Mouse (Mus musculus) MEL-GATA-1-ER (cell line): Measurements from ENCODE around the gene Npc2.
A peak's percentile ranks its signal among the peaks of the same experiment; 100 is the strongest.

Source experiments
- DNase-seq: peaks from one replicate; pipeline ENCODE4 v3.0.0-alpha.2; 2012; ENCODE audit warnings: low read depth; ENCODE audit errors: extremely low read depth

Gene Npc2

GRCm38 (mm10) chr12:84772726-84773441 lies at the start of gene Npc2, which contains the start of gene Isca2:
Gene Npc2, minus strand, starts transcription at chr12:84773152.
Gene Isca2, plus strand, starts transcription at chr12:84773251.
- peak; percentile 99 for DNase-seq

GRCm38 (mm10) chr12:84819236-84820168 lies 46.5 kb upstream of the Npc2 start:
- peak; percentile 87 for DNase-seq

- DNase-seq, result peak; percentile 7
Measured at GRCm38 (mm10) chr12:84818496-84818895, 45.5 kb upstream of the Npc2 start.

DNA sequence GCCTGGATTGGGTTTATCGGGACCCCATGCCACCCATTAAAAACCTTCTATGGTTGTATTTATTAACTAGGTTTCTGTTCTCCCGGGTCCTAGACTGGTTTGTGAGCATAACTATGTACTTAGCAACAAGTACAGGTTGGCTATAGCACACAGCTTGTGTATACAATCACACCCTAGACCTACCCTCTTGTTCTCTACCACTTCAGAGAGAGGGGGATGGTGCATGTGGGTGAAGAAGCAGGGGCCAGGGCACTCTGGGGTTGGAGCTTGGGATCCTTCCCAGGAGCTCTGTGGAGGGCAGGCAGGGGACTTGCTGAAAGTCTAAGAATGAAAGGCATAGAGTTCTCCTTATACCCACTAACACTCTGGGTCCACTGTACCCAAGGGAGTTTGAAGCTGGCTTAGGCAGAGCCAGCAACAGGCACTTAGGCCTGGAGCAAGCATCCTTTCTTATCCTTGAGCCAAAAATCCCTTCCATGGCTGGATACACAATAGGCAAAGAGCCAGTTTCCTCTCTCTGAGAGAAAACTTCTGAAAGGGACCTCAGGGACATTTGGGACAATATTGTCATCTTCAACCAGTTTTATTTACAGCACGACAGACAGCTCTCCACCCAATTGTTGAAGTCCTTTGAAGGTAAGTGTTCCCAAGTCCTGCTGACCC lies 41.8 kb upstream of the Npc2 start:
- DNase-seq, result no peak

GRCm38 (mm10) chr12:84813773-84814172 lies 40.8 kb upstream of the Npc2 start:
- DNase-seq, result no peak

GRCm38 (mm10) chr12:84812004-84812403 lies 39.1 kb upstream of the Npc2 start:
- no peak for DNase-seq

GRCm38 (mm10) chr12:84811510-84811909 lies 38.6 kb upstream of the Npc2 start:
- no peak for DNase-seq

DNA sequence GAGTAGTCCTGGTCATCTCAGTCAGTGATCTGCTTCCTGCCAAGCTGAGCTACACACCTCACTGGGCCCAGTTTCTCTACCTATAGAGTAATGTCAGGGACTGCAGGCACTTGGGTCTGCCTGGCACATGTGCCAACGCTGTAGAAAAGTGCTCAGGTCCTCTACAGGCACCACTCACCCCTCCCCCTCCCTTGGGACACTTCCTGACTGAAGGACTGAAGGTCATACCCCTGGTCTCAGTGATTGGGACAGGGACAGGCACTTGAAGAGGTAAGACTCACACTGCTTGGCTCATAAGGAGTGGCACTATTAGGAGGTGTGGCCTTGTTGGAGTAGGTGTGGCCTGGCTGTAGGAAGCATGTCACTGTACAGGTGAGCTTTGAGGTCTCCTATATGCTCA lies 37.9 kb upstream of the Npc2 start:
- no peak for DNase-seq

GRCm38 (mm10) chr12:84809033-84809432 lies 36.1 kb upstream of the Npc2 start:
- DNase-seq, result no peak

DNA sequence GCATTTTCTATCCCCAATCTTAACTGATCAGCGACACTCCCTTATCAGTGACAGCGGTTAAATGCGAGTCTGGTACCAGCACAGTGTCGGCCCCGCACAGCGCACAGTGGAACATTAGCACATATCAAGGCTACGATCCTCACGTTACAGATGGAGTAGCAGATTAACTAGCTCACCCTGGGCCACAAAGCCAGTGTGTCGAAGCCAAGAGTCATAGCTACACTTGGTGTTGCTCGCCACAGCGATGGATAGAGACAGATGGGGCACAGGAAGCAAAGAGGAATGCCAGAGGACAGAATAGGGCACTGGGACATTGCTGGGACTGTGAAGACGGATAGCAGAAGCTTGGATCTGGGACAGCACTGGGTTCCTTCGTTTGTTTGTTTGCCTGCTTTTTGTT lies 34.4 kb upstream of the Npc2 start:
- no peak for DNase-seq

- DNase-seq, result no peak
Measured at GRCm38 (mm10) chr12:84806726-84807125, 33.8 kb upstream of the Npc2 start.

- no peak for DNase-seq
Measured at GRCm38 (mm10) chr12:84806010-84806409, 33.1 kb upstream of the Npc2 start.

- DNase-seq, result no peak
Measured at GRCm38 (mm10) chr12:84805228-84805842, 32.4 kb upstream of the Npc2 start.

DNA sequence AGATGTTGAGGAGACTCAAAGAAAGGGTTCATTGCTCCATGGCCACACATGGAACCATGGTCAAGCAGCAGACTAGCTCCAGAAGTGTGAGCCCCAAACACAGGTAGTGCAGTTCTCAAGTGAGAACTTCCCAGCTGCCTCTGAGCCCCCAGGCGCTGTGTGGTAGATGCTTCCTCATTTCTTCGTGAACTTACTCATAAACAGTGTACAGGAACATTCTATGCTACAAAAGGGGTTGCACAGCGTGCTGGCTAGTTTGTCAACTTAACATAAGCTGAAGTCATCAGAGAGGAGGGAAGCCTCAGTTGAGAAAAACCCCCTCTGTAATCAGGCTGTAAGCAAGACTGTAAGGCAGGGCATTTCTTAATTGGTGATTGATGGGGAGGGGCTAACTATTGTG lies 29.7 kb upstream of the Npc2 start:
- peak; percentile 11 for DNase-seq

DNA sequence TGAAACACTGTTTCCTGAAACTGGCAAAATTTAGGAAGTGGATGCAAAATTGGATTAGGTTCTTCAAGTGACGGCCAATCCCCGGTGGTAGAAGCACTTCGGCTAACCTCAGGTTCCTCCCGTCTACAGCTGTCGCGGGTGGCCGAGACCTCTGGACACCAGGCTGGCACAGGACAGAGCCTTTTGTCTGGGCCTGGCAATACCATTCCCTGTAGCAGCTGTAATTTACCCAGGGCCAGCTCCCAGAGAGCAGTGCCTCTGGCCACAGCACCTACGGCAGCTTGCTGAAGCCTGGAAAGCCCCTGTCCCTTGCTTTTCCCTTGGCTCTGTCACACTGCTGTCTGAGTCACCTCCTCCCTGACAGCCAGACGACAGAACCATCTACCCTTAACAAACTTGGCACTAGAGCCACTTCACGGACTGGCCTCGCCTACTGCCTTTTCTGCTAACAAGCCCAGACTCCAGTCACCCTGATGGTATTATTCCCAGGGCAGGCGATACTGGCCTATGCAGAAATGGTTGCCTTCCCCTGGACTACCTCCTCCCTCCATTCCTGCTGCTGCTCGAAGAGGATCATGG lies 28.7 kb upstream of the Npc2 start:
- no peak for DNase-seq

GRCm38 (mm10) chr12:84800419-84800818 lies 27.5 kb upstream of the Npc2 start:
- DNase-seq, result no peak

DNA sequence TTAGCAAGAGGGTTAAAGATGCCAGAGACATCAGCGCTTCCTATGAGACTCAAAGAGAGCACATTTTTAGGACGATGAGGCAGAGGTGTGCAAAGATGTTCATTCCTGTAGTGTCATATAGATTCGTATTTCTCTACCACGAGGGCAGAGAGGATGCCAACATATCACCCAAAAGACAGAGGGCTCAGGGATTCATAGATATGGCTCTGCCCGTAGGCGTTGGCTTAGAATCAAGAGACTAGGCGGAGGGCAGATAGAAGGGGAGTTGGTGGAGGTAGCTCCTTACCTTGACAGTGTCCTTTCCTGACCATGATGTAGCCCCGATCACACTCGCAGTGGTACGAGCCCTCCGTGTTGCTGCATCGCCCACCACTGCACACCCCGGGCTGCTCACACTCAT lies 26.1 kb upstream of the Npc2 start:
- no peak for DNase-seq

DNA sequence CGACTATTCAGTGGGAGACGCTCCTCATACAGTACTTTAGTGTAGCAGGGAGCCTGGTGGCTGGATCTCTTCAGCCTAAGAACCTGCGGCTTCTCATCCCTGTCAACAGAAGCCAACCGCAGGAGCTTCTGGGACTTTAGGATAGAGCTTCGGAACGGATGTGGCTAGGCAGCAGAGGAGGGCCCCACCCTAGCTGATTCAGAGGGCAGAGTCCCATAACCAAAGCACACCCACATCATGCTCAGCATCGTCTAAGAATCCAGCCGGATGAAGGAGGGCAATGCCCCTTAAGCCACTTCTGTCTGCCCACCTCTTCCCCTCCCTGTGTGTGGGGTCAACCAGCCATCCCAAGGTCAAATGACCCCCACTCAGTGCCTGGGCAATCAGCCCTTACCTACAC lies 21.7 kb upstream of the Npc2 start:
- DNase-seq, result no peak

DNA sequence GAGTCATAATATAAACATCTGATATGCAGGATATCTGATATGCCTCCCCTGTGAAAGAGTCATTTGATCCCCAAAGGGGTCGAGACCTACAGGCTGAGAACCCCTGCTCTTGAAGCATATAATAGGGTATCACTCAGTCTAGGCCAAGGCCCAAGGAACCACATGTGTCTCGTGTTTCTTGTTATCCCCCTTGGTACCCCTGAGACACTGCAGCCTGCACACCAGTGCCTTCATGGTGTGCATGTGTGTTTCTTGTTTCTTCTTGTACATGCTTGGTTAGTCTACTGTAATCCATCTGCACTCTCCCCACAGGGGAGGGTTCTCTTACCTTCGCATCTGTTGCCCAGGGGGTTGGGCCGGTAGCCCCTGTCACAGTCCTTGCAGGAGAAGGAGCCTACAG lies 19.7 kb upstream of the Npc2 start:
- no peak for DNase-seq

DNA sequence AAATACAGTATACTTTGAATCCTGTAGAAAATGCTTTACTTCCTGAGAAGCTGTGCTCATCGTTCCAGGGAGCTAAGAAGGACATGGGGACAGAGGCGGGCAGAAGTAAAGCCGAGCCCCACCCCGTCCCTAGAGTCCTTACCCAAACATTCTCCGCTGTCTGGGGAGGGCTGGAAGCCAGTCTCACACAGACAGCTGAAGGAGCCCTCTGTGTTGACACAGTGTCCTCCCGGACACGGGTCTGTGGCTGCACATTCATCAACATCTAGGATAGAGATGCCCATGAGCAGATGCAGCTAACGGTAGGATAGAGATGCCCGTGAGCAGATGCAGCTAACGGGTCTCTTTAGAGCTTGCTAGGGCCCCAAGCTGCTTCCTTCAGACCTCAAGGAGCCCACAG lies 17.9 kb upstream of the Npc2 start:
- DNase-seq, result no peak

DNA sequence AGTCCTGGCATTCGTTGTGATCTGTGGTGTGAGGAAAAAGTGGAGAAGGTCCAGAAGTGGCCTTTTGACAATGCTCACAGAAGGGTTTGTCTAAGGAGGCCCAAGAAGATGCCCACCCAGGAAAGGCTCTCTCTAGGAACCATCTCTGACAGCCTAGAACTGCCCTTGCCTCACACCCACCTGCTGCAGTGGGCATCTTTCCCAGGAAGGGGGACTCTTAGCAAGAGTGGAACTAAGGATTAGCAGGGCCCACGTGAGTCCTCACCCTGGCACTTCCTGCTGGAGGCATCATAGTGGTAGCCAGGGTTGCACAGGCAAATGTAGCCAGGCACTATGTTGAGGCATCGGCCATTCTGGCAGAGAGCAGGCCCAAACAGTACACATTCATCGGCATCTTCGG lies 13.1 kb upstream of the Npc2 start:
- no peak for DNase-seq
